Mouse (Mus musculus) frontal cortex, postnatal 25 days (tissue): ENCODE data around the gene Olfr134.
"Not testable (repeated sequence)": the region's sequence is repeated elsewhere in the genome, so short reads cannot be mapped to it uniquely, and the experiment has no call there.

ENCODE experiments used
- DNase-seq, 2 experiments: peaks; one replicate each; pipeline ENCODE4 v3.0.0; 2022; ENCODE audit warnings: low spot score in 2 of 2

The Olfr134 gene

DNA sequence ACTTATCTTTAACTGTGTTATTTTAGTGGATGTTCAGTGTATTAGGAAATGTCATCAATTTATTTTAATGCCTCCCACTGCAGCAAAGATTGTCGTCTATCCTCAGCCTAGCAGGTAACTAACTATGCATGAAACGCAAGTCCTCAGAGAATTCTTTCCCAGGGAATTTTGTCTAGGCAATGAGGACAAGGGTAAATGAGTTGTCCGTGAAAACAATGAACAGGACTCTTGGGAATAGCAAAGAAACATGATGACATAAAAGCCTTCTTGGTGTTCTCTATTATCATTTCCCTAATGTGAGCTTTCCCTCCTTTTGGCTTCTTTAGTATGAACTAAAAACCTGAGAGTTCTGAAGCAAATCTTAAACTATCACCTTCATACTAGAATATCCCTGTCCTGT, at the start of gene Olfr134:
Gene Olfr134, plus strand, starts transcription at position 301 of the 400 bp plus-strand sequence.
- no peak for DNase-seq

- DNase-seq = not testable (repeated sequence)
These were observed 47.0 kb upstream of the Olfr134 start for GRCm38 (mm10) chr17:38124199-38124598.

- DNase-seq = not testable (repeated sequence)
These were observed 45.8 kb upstream of the Olfr134 start for GRCm38 (mm10) chr17:38125371-38125770.

DNA sequence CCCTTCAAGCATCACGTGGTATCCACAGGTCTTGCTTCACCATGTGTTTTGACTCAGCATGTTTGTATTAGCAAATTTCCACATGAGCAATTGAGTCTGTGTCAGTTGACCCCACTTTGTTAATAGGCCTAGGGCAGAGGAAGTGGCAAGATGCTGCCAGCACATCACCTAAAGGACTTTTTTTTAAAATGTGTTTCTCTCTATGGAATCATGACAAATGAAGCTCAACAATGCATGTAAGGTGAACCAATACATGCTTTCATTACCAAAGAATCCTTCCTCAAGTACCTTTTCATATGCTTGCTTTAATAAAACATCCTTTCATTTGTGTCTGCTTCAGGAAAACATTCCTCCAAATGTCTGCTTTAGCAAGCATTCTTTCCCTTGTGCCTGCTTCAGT, 36.8 kb upstream of the Olfr134 start, which contains the start of gene Olfr132:
Gene Olfr132, minus strand, starts transcription at position 101 of the 400 bp plus-strand sequence.
- DNase-seq = no peak

GRCm38 (mm10) chr17:38144981-38145380, 26.2 kb upstream of the Olfr134 start, which contains the start of gene Olfr133:
Gene Olfr133 (plus strand): TSS chr17:38145281.
- DNase-seq = no peak

GRCm38 (mm10) chr17:38204035-38204434, 32.8 kb downstream of the Olfr134 start, which contains the start of gene Olfr135:
Gene Olfr135 (plus strand): TSS chr17:38204335.
- DNase-seq = no peak
